Mouse (Mus musculus) lung, adult 18-20 months (tissue): ENCODE results near the gene Stxbp5.

Experiments used
- DNase-seq, 2 experiments: peaks; one replicate each; pipeline ENCODE4 v3.0.0; 2022; ENCODE audit warnings: mixed read lengths in 2 of 2

Stxbp5 gene

GRCm38 (mm10) chr10:9754893-9755541, 145.9 kb downstream of the Stxbp5 start:
- peak; percentile 22 to 46 for DNase-seq

- no peak for DNase-seq
Observed at GRCm38 (mm10) chr10:9733861-9734260, 167.0 kb downstream of the Stxbp5 start.

DNA sequence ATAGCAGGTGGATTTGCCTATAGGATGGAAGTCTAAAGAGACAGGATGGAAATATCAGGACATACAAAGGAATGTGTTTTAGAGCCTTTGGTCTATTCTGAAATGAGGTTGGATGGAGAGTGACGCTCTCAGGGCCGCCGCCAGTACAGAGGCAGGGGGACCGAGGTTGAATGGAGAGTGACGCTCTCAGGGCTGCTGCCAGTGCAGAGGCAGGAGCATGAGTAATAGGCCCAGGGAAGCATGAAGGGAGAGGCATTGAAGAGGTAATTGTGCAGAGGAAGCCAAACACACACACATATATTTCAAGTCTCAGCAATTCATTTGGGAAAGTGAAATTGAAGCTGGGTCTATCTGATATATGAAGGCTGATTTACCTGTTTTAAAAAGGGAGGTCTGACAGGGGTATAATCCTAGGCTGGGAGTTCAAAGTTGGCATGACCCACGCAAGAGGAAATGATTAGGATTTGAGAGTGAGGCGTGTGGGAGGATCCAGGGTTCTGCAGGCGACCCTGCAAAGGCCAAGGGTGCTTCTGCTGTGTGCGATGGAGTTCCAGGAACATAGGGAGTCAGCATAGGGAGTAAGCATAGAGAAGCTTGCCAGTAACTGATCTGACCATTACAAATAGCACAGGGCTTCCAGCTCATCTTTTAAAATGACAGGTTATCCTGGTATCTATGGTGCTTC, 168.7 kb downstream of the Stxbp5 start:
- DNase-seq, result no peak

GRCm38 (mm10) chr10:9722519-9723303, 178.2 kb downstream of the Stxbp5 start:
- DNase-seq, result no peak

- no peak for DNase-seq
Observed at GRCm38 (mm10) chr10:9720027-9720426, 180.9 kb downstream of the Stxbp5 start.

GRCm38 (mm10) chr10:9718086-9718485, 182.8 kb downstream of the Stxbp5 start:
- no peak for DNase-seq
